ENCODE assay signal across 19 mouse cellular contexts in the genomic region with DNA sequence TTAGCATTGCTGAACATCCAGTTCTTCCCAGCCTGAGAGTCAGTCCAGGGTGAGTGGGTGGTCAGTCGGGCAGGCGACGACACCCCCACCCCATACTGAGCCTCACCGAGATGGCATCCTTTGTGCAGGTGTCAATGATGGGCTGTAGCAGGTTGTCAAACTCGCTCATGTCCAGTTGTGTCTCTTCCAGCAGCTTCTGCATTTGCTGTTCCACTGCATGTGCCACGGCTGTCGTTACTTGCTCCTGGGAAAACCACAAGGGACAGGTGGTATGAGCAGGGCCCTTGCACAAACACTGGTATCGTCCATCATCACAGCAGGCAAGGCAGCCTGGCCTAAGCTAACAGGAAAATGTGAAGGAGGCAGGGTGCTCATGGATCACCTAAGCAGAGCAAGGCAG. TPM values are rescaled to one million over a fixed set of nuclear protein-coding genes. Genes with fewer than 3 reads are reported as not detected.
A peak's percentile ranks its signal among the peaks of the same experiment; 100 is the strongest.
DNase-seq lines count a peak whose midpoint lies in the region; ATAC-seq and TF ChIP-seq lines count a peak whose summit lies in the region.
"Had no signal": no experiment of that assay in that cellular context is flagged by ENCODE, and none has a peak within 500 bp of the region (broad histone marks: within the 10 kb centered on the region; RNA-seq: fewer than 3 reads in every experiment).

No protein-coding gene starts in this region.

- no peaks in the 10 kb centered on the region for H3K9me3 ChIP-seq in megakaryocyte, embryonic 14.5 days
- no peaks in the 10 kb centered on the region for H3K9me3 ChIP-seq in limb, embryonic 10.5 days (replicated peaks)
- H3K9me3 ChIP-seq: embryonic facial prominence, embryonic 13.5 days; embryonic facial prominence, embryonic 15.5 days; forebrain, embryonic 10.5 days; forebrain, embryonic 12.5 days had no signal

- no peak for ATAC-seq in megakaryocyte, adult 5-6 weeks (ENCODE audit: poor library complexity, severe bottlenecking)
- ATAC-seq: forebrain, embryonic 14.5 days; forebrain, embryonic 16.5 days had no signal

- peak overlapping the region; percentile 53; the same call in 1 of the 2 replicates for H3K27ac ChIP-seq in gastrocnemius, adult 2 months
- H3K27ac ChIP-seq in limb, embryonic 10.5 days, result no peak overlapping the region
- H3K27ac ChIP-seq: embryonic facial prominence, embryonic 13.5 days; embryonic facial prominence, embryonic 15.5 days; forebrain, embryonic 10.5 days; forebrain, embryonic 12.5 days had no signal

- H3K4me3 ChIP-seq in gastrocnemius, adult 2 months, result no peak overlapping the region
- peak overlapping the region; percentile 4 for H3K4me3 ChIP-seq in megakaryocyte, embryonic 14.5 days (replicated peaks)
- H3K4me3 ChIP-seq in limb, embryonic 10.5 days, result no peak overlapping the region
- H3K4me3 ChIP-seq: embryonic facial prominence, embryonic 13.5 days; embryonic facial prominence, embryonic 15.5 days; erythroblast, embryonic 14.5 days; forebrain, embryonic 10.5 days; forebrain, embryonic 12.5 days had no signal

- no peaks in the 10 kb centered on the region for H3K27me3 ChIP-seq in megakaryocyte, embryonic 14.5 days (replicated peaks)
- H3K27me3 ChIP-seq in limb, embryonic 10.5 days (ENCODE audit: low read depth, poor library complexity, severe bottlenecking), result no peaks in the 10 kb centered on the region
- H3K27me3 ChIP-seq: embryonic facial prominence, embryonic 13.5 days; embryonic facial prominence, embryonic 15.5 days; forebrain, embryonic 12.5 days had no signal

- intact Hi-C loops in gastrocnemius, adult 2 months (cut with DNase I), result loop anchor here (2.0 kb wide), 1 partner anchor 25 kb away; no protein-coding TSS in a partner anchor

- no peak for TF ChIP-seq CTCF in gastrocnemius, adult 2 months (IDR thresholded peaks at IDR 0.05)

- H3K4me1 ChIP-seq in megakaryocyte, embryonic 14.5 days, result peaks cover 44% of the 10 kb centered on the region
- peaks cover 6% of the 10 kb centered on the region; the same call in 1 of the 2 replicates for H3K4me1 ChIP-seq in limb, embryonic 10.5 days

- peaks cover 83% of the 10 kb centered on the region for H3K36me3 ChIP-seq in megakaryocyte, embryonic 14.5 days (replicated peaks; ENCODE audit: low read length)
- H3K36me3 ChIP-seq in limb, embryonic 10.5 days, result peaks cover 86% of the 10 kb centered on the region

- 96% methylated on average over 8 of the region's 8 CpGs for WGBS in limb, embryonic 10.5 days

- DNase-seq in gastrocnemius, adult 2 months, result no peak
- DNase-seq in gastrocnemius, adult 18-20 months (ENCODE audit: low spot score), result no peak
- no peak for DNase-seq in limb, embryonic 10.5 days (ENCODE audit: low spot score)
- DNase-seq: adrenal gland, adult 2 months; adrenal gland, postnatal 10 days; adrenal gland, postnatal 25 days; cerebellum, adult 11 months; cerebellum, adult 2 months; cerebellum, adult 9-10 months; embryo, embryonic 11 days had no signal

RNA-seq across cellular contexts. Expression of a gene that starts 5.0 kb away (rescaled TPM):
- 10 to 100 TPM; 19.7 to 26.1 TPM for total RNA-seq in gastrocnemius, adult 2 months (2021)
- total RNA-seq in gastrocnemius, adult 18-20 months (2021), result 10 to 100 TPM; 21.2 to 22.6 TPM
- polyA plus RNA-seq in megakaryocyte, embryonic 14.5 days (2012; ENCODE audit: insufficient read depth, low replicate concordance), result 85.3 and 112 TPM in 2 replicates
- total RNA-seq in megakaryocyte, adult 5-6 weeks (2015), result 55.9 and 63.0 TPM in 2 replicates
- 5.9 and 21.8 TPM in 2 replicates for total RNA-seq in megakaryocyte, adult 5-6 weeks (2017)
- polyA plus RNA-seq in limb, embryonic 10.5 days (2016; fragmentation: Nextera tagmentation; extraction: Ambion mirVana), result 107 and 116 TPM in 2 replicates

RNA-seq across cellular contexts. Expression of a gene that starts 22.4 kb away (rescaled TPM):
- total RNA-seq in gastrocnemius, adult 2 months (2021), result 10 to 100 TPM; 44.8 to 52.0 TPM
- 10 to 100 TPM; 48.0 to 51.1 TPM for total RNA-seq in gastrocnemius, adult 18-20 months (2021)
- polyA plus RNA-seq in megakaryocyte, embryonic 14.5 days (2012; ENCODE audit: insufficient read depth, low replicate concordance), result 2.1 and 2.4 TPM in 2 replicates
- total RNA-seq in megakaryocyte, adult 5-6 weeks (2015), result 50.7 and 54.0 TPM in 2 replicates
- total RNA-seq in megakaryocyte, adult 5-6 weeks (2017), result 45.7 and 49.9 TPM in 2 replicates
- polyA plus RNA-seq in limb, embryonic 10.5 days (2016; fragmentation: Nextera tagmentation; extraction: Ambion mirVana), result 30.5 and 31.0 TPM in 2 replicates

RNA-seq across cellular contexts. Expression of a gene that starts 26.3 kb away (rescaled TPM):
- 1 to 10 TPM; 3.3 to 4.8 TPM for total RNA-seq in gastrocnemius, adult 2 months (2021)
- 1 to 10 TPM; 3.5 to 4.2 TPM for total RNA-seq in gastrocnemius, adult 18-20 months (2021)
- 0.77 and 1.3 TPM in 2 replicates for polyA plus RNA-seq in megakaryocyte, embryonic 14.5 days (2012; ENCODE audit: insufficient read depth, low replicate concordance)
- total RNA-seq in megakaryocyte, adult 5-6 weeks (2015), result 0.89 and 1.5 TPM in 2 replicates
- 2.8 and 3.0 TPM in 2 replicates for total RNA-seq in megakaryocyte, adult 5-6 weeks (2017)
- 14.6 and 16.1 TPM in 2 replicates for polyA plus RNA-seq in limb, embryonic 10.5 days (2016; fragmentation: Nextera tagmentation; extraction: Ambion mirVana)

RNA-seq across cellular contexts. Expression of a gene that starts 26.3 kb away (rescaled TPM):
- 1 to 10 TPM; 3.1 to 4.2 TPM for total RNA-seq in gastrocnemius, adult 2 months (2021)
- total RNA-seq in gastrocnemius, adult 18-20 months (2021), result 1 to 10 TPM; 3.5 to 4.7 TPM
- polyA plus RNA-seq in megakaryocyte, embryonic 14.5 days (2012; ENCODE audit: insufficient read depth, low replicate concordance), result not detected in 2 replicates
- total RNA-seq in megakaryocyte, adult 5-6 weeks (2015), result 0.62 TPM in 1 of 2 replicates, not detected in the other
- total RNA-seq in megakaryocyte, adult 5-6 weeks (2017), result 0.49 TPM in 1 of 2 replicates, not detected in the other
- polyA plus RNA-seq in limb, embryonic 10.5 days (2016; fragmentation: Nextera tagmentation; extraction: Ambion mirVana), result 0.54 and 0.90 TPM in 2 replicates
- polyA plus RNA-seq: erythroblast, embryonic 14.5 days had no signal

RNA-seq across cellular contexts. Expression of a gene that starts 48.7 kb away (rescaled TPM):
- 10 to 100 TPM; 25.5 to 27.5 TPM for total RNA-seq in gastrocnemius, adult 2 months (2021)
- 10 to 100 TPM; 21.9 to 22.5 TPM for total RNA-seq in gastrocnemius, adult 18-20 months (2021)
- polyA plus RNA-seq in megakaryocyte, embryonic 14.5 days (2012; ENCODE audit: insufficient read depth, low replicate concordance), result 5.9 and 8.1 TPM in 2 replicates
- 45.7 and 53.4 TPM in 2 replicates for total RNA-seq in megakaryocyte, adult 5-6 weeks (2015)
- total RNA-seq in megakaryocyte, adult 5-6 weeks (2017), result 41.9 and 46.5 TPM in 2 replicates
- 75.3 and 85.1 TPM in 2 replicates for polyA plus RNA-seq in limb, embryonic 10.5 days (2016; fragmentation: Nextera tagmentation; extraction: Ambion mirVana)
